Mouse (Mus musculus) embryo, embryonic 9.5 days (tissue): ENCODE measurements around the gene Gatd1.

Experiments
- DNase-seq: peaks from one replicate; pipeline ENCODE4 v3.0.0-alpha.2; 2017; ENCODE audit errors: extremely low spot score

Gatd1 gene

GRCm38 (mm10) chr7:141388487-141389109, 25.3 kb downstream of the Gatd1 start:
- DNase-seq, result no peak

- DNase-seq, result no peak
Observed at GRCm38 (mm10) chr7:141387807-141388486, 26.0 kb downstream of the Gatd1 start.

GRCm38 (mm10) chr7:141381068-141381835, 32.7 kb downstream of the Gatd1 start:
- DNase-seq, result no peak

- no peak for DNase-seq
Observed at GRCm38 (mm10) chr7:141379584-141379983, 34.4 kb downstream of the Gatd1 start.

GRCm38 (mm10) chr7:141374399-141374798, 39.5 kb downstream of the Gatd1 start:
- no peak for DNase-seq

- no peak for DNase-seq
Observed at GRCm38 (mm10) chr7:141373611-141374010, 40.3 kb downstream of the Gatd1 start.

GRCm38 (mm10) chr7:141371942-141372595, 41.9 kb downstream of the Gatd1 start:
- no peak for DNase-seq

GRCm38 (mm10) chr7:141369918-141370317, 44.0 kb downstream of the Gatd1 start:
- DNase-seq, result no peak

GRCm38 (mm10) chr7:141367358-141367757, 46.6 kb downstream of the Gatd1 start:
- DNase-seq, result no peak

GRCm38 (mm10) chr7:141365049-141365445, 48.9 kb downstream of the Gatd1 start:
- no peak for DNase-seq

GRCm38 (mm10) chr7:141364349-141365048, 49.4 kb downstream of the Gatd1 start:
- no peak for DNase-seq

GRCm38 (mm10) chr7:141363752-141364125, 50.2 kb downstream of the Gatd1 start:
- DNase-seq, result no peak

GRCm38 (mm10) chr7:141363106-141363751, 50.7 kb downstream of the Gatd1 start:
- peak; percentile 70 for DNase-seq

- DNase-seq, result no peak
Observed at GRCm38 (mm10) chr7:141361510-141361909, 52.4 kb downstream of the Gatd1 start.
